Mouse (Mus musculus): Measurements from ENCODE around the gene Cd3e.

Gene Cd3e

DNA sequence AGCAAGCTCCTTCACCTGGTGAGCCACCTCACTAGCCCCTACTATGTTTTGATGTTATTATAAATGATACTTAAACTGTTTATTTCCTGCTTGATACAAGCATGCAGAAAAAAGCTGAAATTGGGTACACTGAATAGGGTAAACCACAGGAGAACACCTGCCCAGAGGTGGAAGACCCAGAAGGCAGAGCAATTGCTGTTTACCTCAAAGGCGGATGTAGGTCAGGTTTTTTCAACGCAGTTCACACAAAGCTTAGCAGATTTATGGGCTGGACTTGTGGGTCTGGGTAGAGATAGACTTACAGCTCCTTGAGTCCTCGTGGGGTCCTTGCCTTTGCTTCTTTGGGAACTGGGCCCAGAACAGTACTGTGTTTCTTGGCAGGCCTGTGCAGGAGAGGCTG lies 6.4 kb upstream of the Cd3e start:
- DNase-seq (ENCODE audit: low spot score) = no peak

DNA sequence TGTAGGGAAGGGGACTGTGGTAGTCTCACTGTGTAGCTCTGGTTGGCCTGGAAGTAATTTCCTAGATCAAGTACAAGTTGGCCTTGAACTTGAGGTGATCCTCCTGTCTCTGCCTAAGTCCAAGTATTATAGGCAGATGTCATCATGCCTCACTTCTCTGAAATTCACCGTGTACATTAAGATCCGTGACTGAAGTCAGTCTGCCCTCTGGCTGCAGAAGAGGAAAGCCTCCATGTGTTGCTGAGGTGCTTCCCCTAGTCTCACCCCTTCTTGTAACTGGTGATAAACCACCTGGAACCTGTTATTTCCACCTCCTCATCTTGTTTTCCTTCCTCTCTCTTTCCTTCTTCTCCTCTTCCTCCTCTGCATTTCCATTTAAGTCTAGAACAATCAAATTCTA lies 5.5 kb upstream of the Cd3e start:
- DNase-seq (ENCODE audit: low spot score) = no peak

DNA sequence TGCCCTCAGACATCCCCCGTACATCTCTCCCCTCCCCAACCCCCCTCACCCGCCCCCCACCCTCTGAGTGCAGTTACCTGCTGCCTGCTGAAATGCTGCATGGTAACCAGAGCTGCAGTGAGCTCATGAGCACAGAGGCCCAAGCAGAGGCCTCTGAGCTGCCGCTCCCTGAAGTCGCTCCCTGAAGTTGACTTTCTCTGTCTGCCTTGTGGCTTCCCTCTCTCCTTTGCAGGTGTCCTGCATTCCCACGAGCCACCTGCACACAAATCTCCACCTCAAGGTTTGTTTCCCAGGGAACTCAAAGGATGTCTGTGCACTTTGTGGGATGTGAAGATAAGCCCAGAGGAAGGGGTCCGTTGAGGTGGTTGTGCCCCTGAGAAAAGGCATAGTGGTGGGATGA lies 1.9 kb upstream of the Cd3e start:
- no peak for DNase-seq (ENCODE audit: low spot score)

GRCm38 (mm10) chr9:45010461-45010860 lies 1.0 kb upstream of the Cd3e start:
- no peak for DNase-seq (ENCODE audit: low spot score)

DNA sequence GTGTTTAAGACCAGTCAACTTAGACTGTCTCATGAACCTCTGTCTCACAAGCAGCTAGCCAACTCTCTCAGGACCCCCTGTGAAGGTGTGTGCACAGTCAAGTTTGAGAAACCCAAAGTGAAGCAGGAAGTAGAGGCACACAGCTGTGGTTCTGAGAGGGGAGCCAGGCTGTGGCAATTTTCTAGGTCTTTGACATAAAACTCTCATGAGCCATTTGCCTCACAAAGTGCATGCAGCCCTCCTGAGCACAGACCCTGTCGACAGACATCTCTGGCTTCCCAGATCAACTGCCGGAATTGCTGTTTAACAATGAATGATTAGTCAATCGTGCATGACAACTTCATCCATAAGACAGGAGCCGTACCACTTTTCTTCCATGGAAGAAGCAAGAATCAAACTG lies 1.1 kb downstream of the Cd3e start:
- DNase-seq (ENCODE audit: low spot score) = no peak

DNA sequence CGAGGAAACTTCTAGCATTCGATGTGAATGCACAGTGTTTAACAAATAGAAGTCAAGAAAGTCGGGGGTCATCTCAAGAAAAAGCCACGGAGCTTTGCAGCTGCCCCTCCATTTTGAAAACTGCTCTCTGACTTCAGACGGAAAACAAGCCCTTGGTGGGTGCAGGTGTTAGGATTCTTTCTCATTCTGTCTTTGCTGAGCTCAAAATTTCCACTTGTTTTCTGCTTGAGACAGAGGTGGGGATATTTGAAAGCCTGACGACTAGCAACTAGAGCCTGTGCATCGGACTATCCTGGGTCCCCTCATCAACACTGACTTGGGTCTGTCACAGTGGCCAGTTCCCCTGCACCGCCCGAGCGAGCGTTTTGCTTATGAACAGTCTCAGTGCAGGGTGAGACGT lies 2.0 kb downstream of the Cd3e start:
- DNase-seq (ENCODE audit: low spot score) = no peak

- DNase-seq (ENCODE audit: low spot score) = no peak
These were observed 9.2 kb downstream of the Cd3e start for GRCm38 (mm10) chr9:45000249-45000648.

- no peak for DNase-seq (ENCODE audit: low spot score)
These were observed 9.7 kb downstream of the Cd3e start for GRCm38 (mm10) chr9:44999776-45000175.

DNA sequence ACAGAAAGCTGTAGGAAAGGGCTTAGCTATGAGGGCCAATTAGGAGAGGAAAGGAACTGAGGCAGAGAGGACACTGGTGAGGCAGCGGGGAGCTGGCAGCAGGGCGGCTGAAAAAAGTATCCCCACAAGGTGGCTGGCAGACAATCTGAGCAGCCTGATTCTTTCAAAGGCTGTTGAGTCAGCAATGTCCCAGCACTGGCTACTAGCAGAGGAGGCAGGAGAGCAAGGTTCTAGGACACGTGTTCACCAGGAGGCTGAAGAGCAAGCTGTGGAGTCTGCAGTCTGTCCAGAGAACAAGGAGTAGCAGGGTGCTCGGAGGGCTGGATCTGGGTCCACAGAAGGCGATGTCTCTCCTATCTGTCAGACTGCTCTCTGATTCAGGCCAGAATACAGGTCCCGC lies 10.3 kb downstream of the Cd3e start:
- DNase-seq (ENCODE audit: low spot score) = no peak

DNA sequence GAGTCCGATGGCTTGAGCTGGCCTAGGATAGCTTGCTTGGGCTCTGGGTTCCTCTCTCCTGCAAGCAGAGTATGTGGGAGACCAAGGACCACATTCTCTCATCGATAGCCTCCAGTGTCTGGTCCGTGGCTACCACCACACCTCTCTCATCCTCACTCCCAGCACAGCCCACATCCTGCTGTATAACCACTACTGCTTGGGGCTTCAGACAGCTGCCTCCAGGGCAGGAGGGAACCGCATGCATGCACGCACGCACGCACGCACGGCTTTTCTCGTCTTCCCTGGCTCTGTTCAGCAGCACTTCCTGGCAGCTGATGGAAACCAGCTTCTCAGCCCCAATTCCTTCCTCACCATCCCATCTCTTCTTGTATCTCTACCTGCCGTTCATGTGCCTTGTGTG lies 11.3 kb downstream of the Cd3e start:
- DNase-seq (ENCODE audit: low spot score) = no peak

DNA sequence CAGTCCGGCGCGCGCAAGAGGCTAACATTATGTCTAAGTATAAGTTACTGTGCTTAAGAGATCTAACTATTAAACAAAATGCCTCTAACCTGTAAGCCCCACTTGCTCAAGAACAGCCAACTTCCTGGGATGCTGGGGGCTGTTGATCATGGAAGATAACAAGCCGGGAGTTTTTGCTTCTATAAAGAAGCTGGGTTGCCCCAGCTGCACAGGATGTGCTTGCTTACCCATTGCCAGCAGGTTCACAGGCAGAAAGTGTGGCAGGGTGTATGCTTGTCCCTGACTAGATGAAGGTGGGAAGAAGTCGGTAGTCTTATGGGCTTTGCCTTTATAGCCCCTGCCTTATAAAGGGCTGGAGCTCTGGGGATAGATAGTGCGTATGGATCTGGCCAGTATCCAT lies 12.8 kb downstream of the Cd3e start:
- DNase-seq (ENCODE audit: low spot score) = no peak

DNA sequence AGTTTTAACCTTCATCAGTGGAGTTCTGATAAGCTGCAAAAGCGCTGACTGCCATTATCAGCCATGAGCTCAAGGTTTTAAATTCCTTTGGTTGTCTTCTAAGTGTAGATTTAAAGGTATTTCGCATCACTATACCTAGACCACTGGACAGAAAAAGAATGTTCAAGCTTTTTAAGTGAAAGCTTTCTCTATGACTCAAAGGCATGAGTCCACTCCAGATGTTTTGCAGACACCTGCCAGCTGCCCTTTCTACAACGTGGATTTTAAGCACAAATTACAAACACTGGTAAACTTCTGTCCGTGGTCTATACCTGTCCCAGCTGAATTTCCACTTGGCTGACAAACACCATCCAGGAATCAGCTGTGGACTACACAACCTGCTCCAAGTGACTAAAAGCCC lies 14.5 kb downstream of the Cd3e start:
- no peak for DNase-seq (ENCODE audit: low spot score)

DNA sequence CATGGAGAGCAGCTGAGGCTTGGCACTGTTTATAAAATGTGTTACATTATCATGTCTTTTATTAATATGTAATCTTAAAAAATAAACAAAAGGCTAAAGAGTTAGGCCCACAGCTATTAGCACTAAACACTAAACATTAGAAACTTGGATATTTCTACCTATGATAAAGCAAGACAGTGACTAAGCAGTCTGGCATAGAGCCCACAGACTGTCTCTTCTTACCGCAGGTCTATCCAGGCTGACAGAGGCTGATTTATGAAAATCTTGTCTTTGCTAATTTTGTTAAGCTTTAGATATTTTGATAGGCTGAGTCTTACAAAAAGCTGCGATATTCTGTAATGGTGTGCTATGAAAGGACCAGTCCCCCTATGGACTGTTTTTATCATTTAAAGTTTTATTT lies 16.2 kb downstream of the Cd3e start:
- DNase-seq (ENCODE audit: low spot score) = no peak

DNA sequence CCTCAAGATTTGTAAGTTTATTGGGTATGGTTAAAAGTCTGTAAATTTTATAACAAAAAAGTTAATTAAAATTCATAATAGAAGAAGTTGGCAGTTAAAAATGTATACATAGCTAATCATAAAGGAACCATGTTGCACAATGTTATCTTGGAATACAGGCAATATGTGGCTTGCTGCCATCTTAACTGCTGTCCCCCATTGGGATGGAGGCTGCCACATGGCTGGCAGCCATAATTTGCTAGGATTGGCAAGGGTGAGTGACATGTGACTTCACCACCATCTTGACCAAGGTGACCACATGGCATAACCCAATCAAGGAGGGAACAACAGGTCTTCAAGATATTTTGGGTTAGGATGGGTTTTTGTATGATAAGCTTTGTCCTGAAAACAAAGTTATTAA lies 17.2 kb downstream of the Cd3e start:
- no peak for DNase-seq (ENCODE audit: low spot score)

DNA sequence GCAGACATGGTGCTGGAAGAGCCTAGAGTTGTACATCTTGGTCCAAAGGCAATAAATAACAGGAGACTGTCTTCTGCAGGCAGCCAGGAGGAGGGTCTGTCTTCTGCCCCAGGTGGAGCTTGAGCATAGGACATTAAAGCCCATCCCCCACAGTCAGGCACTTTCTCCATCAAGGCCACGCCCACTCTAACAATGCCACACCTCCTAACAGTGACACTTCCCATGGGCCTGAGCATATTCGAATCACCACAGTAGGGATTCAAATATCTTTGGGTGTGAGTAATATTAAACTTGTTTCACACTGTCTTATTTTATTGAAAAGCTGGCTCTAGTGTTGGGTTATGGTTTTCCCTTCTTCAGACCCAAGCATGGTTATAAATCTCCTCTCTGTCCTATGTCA lies 17.6 kb downstream of the Cd3e start:
- DNase-seq (ENCODE audit: low spot score) = no peak

DNA sequence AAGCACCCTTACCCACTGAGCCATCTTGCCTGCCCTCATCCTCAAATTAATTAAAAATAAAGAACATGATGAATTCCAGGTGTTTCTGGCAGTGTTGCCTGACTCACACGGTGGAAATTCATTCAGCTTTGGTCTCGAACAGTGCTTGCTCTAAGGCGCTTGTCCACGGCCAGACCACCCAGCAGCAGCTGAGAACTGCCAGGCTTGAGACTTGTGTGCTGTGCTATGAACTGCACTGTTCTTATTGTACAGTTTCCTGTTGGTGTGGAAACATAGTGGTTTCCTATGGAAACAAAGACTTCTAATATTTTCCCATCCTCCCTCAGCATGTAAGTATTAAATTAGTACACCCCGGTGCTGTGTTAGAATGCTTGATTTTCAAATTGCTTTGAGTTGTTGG lies 22.5 kb downstream of the Cd3e start:
- DNase-seq (ENCODE audit: low spot score) = no peak

DNA sequence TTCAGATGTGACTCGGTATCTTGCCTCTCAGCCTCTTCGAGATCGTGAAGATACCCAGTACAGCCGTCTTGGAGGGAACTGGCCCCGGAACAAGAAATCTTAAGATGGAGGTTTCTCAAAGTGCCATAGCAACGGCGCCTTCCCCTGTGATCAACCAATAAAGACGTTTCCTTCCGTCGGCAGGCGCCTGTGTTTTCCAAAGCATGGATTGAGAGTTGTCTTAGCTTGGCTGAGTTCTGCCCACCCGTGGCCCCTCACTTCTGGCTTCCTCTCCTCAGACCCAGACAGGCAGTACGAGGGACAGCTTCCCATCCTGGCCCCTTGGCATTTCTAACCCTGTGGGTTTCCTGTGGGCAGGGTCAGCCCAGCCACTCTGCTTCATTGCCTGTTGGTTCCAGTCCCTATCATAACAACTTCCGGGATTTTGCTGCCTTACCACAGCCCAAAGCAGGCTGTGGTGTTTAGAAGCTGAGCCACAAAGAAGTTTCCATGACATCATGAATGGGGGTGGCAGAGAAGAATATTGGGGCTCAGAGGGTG lies 23.1 kb downstream of the Cd3e start:
- DNase-seq (ENCODE audit: low spot score) = no peak

DNA sequence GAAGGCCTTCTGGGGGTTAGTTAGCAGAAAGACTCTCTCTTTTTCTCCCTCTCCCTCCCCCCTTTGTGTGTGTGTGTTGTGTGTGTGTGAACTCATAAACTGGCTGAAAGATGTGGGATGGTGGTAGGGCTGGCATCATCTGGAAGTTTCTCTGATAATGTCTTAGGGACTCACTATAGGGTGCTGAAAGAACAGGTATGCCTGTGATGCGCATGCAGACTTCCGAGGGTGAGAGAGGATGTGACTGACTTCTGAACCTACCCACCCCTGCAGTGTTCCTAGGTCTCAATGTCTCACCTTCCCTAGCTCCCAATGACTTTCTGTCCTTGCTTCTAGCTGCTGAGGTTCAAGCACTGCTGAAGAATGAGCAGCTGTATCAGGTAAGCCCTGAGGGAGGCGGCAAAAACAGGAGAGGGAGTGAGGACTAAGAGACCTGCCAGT lies 23.7 kb downstream of the Cd3e start:
- no peak for DNase-seq (ENCODE audit: low spot score)

DNA sequence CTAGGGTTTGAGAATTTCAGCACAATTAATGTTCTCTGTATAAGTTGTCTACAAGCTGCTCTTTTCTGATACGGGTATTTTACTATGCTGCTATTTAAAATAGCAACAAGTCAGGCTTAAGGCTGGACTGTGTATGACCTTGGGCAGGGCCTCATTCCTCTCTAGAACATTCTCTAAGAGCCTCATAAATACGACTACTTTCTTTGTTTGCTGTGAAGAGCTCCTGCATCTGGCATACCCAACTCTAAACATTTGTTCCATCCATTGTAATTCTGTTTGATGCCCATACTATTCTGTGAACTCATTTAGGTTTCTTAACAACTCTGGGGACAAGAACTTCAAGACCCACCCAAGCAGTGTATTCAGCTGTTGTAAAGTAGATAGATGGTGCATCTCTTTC lies 26.4 kb downstream of the Cd3e start:
- DNase-seq (ENCODE audit: low spot score) = no peak

DNA sequence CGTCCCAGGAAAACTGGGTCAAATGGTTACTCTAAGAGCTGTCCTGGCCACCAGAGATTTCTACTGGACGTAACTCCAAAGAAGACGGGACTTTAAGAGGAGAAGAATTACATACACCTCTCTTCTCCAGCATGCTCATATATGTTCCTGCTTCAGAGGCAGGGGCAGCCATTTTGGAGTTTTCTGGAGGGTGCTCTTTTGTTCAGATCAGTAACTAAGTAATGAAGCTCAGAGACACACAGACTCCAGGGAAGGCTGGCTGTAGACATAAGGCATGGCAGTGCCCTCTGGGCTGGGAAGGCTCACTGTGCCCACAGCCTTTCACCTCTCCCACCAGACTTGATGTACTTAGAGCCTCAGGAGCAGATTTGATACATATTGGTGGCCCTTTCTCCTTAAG lies 26.9 kb downstream of the Cd3e start:
- no peak for DNase-seq (ENCODE audit: low spot score)

GRCm38 (mm10) chr9:44982081-44982480 lies 27.3 kb downstream of the Cd3e start:
- DNase-seq (ENCODE audit: low spot score) = no peak

DNA sequence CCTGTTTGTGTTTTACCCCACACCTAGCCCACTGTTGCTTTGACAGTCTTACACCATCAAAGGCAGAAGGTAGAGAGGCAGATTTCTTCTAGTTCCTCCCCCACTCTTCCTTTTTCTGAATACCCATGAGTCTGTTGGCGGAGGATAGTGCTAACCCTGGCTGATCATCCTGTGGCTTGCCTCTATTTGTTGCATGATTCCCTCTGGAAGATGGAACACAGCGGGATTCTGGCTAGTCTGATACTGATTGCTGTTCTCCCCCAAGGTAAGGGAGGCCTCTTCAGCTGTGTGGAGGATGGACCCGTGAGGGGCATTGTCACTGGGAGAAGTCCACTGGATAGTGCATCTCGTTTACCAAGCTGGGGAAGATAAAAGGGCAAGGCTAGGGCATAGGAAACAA lies 27.8 kb downstream of the Cd3e start, which contains the start of gene Cd3d:
Gene Cd3d, plus strand, starts transcription at position 111 of the 400 bp plus-strand sequence.
- no peak for DNase-seq (ENCODE audit: low spot score)

GRCm38 (mm10) chr9:44981104-44981503 lies 28.3 kb downstream of the Cd3e start:
- no peak for DNase-seq (ENCODE audit: low spot score)

DNA sequence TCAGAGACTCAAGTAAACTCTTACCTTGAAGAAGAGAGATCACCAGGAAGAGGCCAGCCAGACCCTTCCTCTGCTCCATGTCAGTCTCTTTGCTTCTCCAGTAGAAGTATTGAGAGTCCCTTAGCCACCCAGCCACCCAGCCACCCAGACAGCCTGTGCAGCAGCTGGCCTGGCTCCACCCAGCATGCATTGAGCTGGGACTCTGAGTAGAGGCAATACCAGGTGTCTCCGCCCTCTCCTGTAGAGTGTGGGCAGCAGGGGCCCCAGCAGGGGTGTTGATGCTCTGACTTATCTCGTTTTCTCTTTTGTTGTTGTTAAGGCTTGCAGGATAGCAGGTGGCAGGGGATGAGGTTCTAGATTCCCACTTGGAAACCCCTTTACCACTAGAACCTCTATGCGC lies 29.2 kb downstream of the Cd3e start, which contains the start of gene Cd3g:
Gene Cd3g, minus strand, starts transcription at position 190 of the 400 bp plus-strand sequence.
- DNase-seq (ENCODE audit: low spot score) = no peak

- DNase-seq (ENCODE audit: low spot score) = no peak
These were observed 29.6 kb downstream of the Cd3e start for GRCm38 (mm10) chr9:44979806-44980205.

All from ovary, adult 18-20 months (tissue).